Mouse (Mus musculus) retina, embryonic 14.5 days (tissue): Measurements from ENCODE around the gene Kcnh7.
A peak's percentile ranks its signal among the peaks of the same experiment; 100 is the strongest.

ENCODE experiments used
- DNase-seq: peaks from one replicate; pipeline ENCODE4 v3.0.0-alpha.2; 2015; ENCODE audit warnings: low spot score

The Kcnh7 gene

DNA sequence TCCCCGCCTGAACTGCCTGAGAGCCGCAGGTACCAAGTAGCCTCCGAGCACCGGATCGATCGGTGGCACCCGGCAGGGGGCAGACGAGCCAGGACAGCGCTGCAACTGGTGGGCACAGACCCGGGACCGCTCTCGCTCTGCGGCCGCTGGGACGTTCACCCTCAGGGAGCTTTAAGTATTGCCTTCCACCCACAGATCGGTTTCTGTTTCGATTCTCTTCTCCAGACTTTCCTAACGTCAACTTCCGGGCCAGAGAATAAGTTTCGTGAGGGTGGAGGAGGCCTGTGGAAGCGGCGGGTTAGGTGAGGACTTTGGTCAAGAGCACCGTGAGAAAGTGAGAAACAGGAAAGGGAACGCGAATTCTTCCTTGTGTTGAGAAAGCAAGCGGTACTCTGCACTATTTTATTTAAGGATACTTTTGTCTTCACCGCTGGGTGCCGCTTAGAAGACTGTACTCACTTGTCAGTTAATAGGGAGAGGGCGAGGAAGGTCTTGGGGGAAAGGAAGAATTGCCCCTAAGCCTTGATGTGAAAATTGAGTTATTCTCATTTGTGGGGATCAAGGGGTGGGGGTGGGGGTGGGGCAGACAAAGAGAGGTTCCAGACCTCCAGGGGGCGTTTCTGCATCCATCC, 538.0 kb downstream of the Kcnh7 start, which contains the start of gene Ifih1:
Ifih1 (minus strand) TSS at position 242 of the 632 bp plus-strand sequence.
- DNase-seq, result peak; percentile 67

DNA sequence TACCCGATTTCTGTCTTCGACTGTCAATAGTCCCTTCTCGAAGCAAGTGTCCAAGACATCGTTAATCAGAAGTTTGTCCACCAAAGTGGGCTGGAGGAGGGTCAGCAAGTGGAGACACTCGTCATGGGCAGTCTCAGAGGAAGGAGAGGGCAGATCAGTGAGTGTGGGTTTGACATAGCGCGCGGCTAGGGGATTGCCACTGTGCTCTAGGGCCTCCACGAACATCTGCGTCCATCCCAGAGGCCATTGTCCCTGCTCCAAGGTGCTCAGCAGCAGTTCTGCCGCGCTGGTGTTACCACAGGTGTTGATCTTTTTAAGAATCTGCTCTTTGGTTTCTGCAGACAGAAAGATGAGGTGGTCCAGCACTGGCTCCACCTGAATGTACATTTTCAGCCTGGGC, 538.6 kb downstream of the Kcnh7 start:
- peak; percentile 21 for DNase-seq

DNA sequence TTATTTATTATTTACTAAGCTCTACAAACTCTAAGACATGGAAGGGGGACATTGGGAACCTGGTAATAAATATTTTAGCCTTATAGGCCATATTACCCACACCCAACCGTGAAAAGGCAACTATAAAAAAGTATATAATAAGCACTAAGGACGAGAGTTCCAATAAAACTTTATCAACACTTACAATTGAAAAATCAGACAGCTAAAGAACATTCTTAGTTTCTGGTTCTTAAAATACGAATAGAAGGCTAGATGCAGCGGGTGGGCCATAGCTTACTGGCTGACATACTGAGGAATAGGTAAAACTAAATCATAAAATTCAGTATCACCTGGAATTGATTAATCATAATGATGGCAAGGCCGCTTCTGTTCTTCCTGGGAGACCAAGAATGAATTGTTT, 539.2 kb downstream of the Kcnh7 start:
- no peak for DNase-seq
